Mouse (Mus musculus) heart, embryonic 15.5 days (tissue): ENCODE measurements around the gene Rnf24. TPM values are rescaled to one million over a fixed set of nuclear protein-coding genes. Genes with fewer than 3 reads are reported as not detected.

ENCODE experiments used
- ATAC-seq: fragments of 200-750 bp; cut with Nextera tagmentation; replicated peaks from 2 replicates; pipeline ENCODE4 v1.8.0; 2017; ENCODE audit warnings: low read depth, moderate TSS enrichment; ENCODE audit not compliant: insufficient number of reproducible peaks, insufficient read depth, low FRiP score
- H3K27ac ChIP-seq: fragments of 300-500 bp; sonication (generic); 2 replicates; pipeline ENCODE4 v1.5.1; 2015; ENCODE audit warnings: mild to moderate bottlenecking, inconsistent platforms
- H3K27me3 ChIP-seq: fragments of 300-500 bp; sonication (generic); 2 replicates; pipeline ENCODE4 v1.6.1; 2015; ENCODE audit warnings: inconsistent platforms
- H3K36me3 ChIP-seq: fragments of 300-500 bp; sonication (generic); 2 replicates; pipeline ENCODE4 v1.6.1; 2015; ENCODE audit warnings: mild to moderate bottlenecking, inconsistent platforms
- H3K4me1 ChIP-seq: fragments of 300-500 bp; sonication (generic); replicated peaks from 2 replicates; pipeline ENCODE4 v1.6.1; 2015; ENCODE audit warnings: inconsistent platforms
- H3K4me2 ChIP-seq: fragments of 300-500 bp; sonication (generic); 2 replicates; pipeline ENCODE4 v1.6.1; 2015; ENCODE audit warnings: inconsistent platforms, mild to moderate bottlenecking, moderate library complexity
- H3K4me3 ChIP-seq: fragments of 300-500 bp; sonication (generic); 2 replicates; pipeline ENCODE4 v1.5.1; 2015; ENCODE audit warnings: mild to moderate bottlenecking, inconsistent platforms
- H3K9ac ChIP-seq: fragments of 300-500 bp; sonication (generic); 2 replicates; pipeline ENCODE4 v1.6.1; 2015; ENCODE audit warnings: mild to moderate bottlenecking, inconsistent platforms
- H3K9me3 ChIP-seq: fragments of 300-500 bp; sonication (generic); replicated peaks from 2 replicates; pipeline ENCODE4 v1.6.1; 2016; ENCODE audit warnings: inconsistent platforms
- WGBS: fragments of 180-500 bp; shearing (Covaris S2); methylation state at CpG from one replicate; pipeline ENCODE4 v1.1.7; 2015; ENCODE audit warnings: mixed read lengths; 5-methylcytosine and 5-hydroxymethylcytosine counted together
- polyA plus RNA-seq: library from polyadenylated mRNA; unstranded; fragments of >200 nt; fragmentation: Nextera tagmentation; extraction: Ambion mirVana; gene quantifications from 2 replicates; pipeline ENCODE4 v1.2.1, GENCODE M21; 2015

Gene Rnf24
- polyA plus RNA-seq, result 2.0 and 2.3 TPM in 2 replicates

GRCm38 (mm10) chr2:131352747-131353563 is at the start of gene Rnf24:
Gene Rnf24, minus strand, starts transcription at chr2:131352892.
- peak; percentile 98 for ATAC-seq
- no peaks in the 10 kb centered on the region for H3K9me3 ChIP-seq
- peak within 1 kb of the TSS; percentile 81 for H3K27ac ChIP-seq
- peaks cover 20% of the 10 kb centered on the region for H3K4me1 ChIP-seq
- no peaks in the 10 kb centered on the region for H3K27me3 ChIP-seq
- under 1% methylated on average over 51 of the region's 54 CpGs for WGBS
- peak within 1 kb of the TSS; percentile 85 for H3K4me3 ChIP-seq
- H3K9ac ChIP-seq, result peak within 1 kb of the TSS; percentile 92
- H3K36me3 ChIP-seq, result no peaks in the 10 kb centered on the region
- H3K4me2 ChIP-seq, result peak within 1 kb of the TSS; percentile 89

GRCm38 (mm10) chr2:131401794-131402495 is 49.3 kb upstream of the Rnf24 start:
- 34% methylated on average over 8 of the region's 8 CpGs for WGBS
- Histone ChIP-seq H3K36me3 (no peaks in the 10 kb centered on the region), H3K4me2 (no peak overlapping the region), H3K4me1 (peaks cover 6% of the 10 kb centered on the region; the same call in 1 of the 2 replicates), H3K9ac (no peak overlapping the region), H3K9me3 (no peaks in the 10 kb centered on the region), H3K4me3 (no peak overlapping the region), H3K27ac (peak overlapping the region; percentile 63), H3K27me3 (no peaks in the 10 kb centered on the region)
- peak; percentile 80 for ATAC-seq

GRCm38 (mm10) chr2:131400846-131401245 is 48.2 kb upstream of the Rnf24 start:
- Histone ChIP-seq H3K4me2 (no peak overlapping the region), H3K27ac (no peak overlapping the region)

GRCm38 (mm10) chr2:131397323-131397848 is 44.7 kb upstream of the Rnf24 start:
- H3K4me1 ChIP-seq, result peaks cover 12% of the 10 kb centered on the region
- ATAC-seq, result no peak
- 77% methylated on average over 5 of the region's 5 CpGs for WGBS
- H3K27ac ChIP-seq, result no peak overlapping the region
- no peak overlapping the region for H3K4me2 ChIP-seq
- H3K9ac ChIP-seq, result no peak overlapping the region
- no peaks in the 10 kb centered on the region for H3K36me3 ChIP-seq
- H3K4me3 ChIP-seq, result no peak overlapping the region
- no peaks in the 10 kb centered on the region for H3K27me3 ChIP-seq
- no peaks in the 10 kb centered on the region for H3K9me3 ChIP-seq

More at GRCm38 (mm10) chr2:131400846-131401245, 48.2 kb upstream of the Rnf24 start:
- H3K9ac ChIP-seq, result no peak overlapping the region
- 74% methylated on average over 2 of the region's 2 CpGs for WGBS
- H3K4me3 ChIP-seq, result no peak overlapping the region
- H3K36me3 ChIP-seq, result no peaks in the 10 kb centered on the region
- ATAC-seq, result no peak
- no peaks in the 10 kb centered on the region for H3K9me3 ChIP-seq
- H3K4me1 ChIP-seq, result peaks cover 6% of the 10 kb centered on the region; the same call in 1 of the 2 replicates
- H3K27me3 ChIP-seq, result no peaks in the 10 kb centered on the region

- no peak for ATAC-seq
- Histone ChIP-seq H3K36me3 (no peaks in the 10 kb centered on the region), H3K27me3 (no peaks in the 10 kb centered on the region), H3K4me1 (no peaks in the 10 kb centered on the region), H3K9me3 (no peaks in the 10 kb centered on the region), H3K9ac (no peak overlapping the region), H3K4me3 (no peak overlapping the region), H3K4me2 (no peak overlapping the region), H3K27ac (no peak overlapping the region)
- WGBS, result 77% methylated on average over 10 of the region's 10 CpGs
These were observed 33.8 kb upstream of the Rnf24 start for GRCm38 (mm10) chr2:131386350-131386962.

GRCm38 (mm10) chr2:131385176-131385575 is 32.5 kb upstream of the Rnf24 start:
- H3K4me2 ChIP-seq, result no peak overlapping the region
- H3K36me3 ChIP-seq, result no peaks in the 10 kb centered on the region
- no peak overlapping the region for H3K4me3 ChIP-seq
- WGBS, result 84% methylated on average over 4 of the region's 4 CpGs
- ATAC-seq, result no peak
- H3K9ac ChIP-seq, result no peak overlapping the region
- H3K4me1 ChIP-seq, result no peaks in the 10 kb centered on the region
- H3K27me3 ChIP-seq, result no peaks in the 10 kb centered on the region
- no peaks in the 10 kb centered on the region for H3K9me3 ChIP-seq
- H3K27ac ChIP-seq, result no peak overlapping the region

GRCm38 (mm10) chr2:131379541-131379940 is 26.8 kb upstream of the Rnf24 start:
- H3K9me3 ChIP-seq, result no peaks in the 10 kb centered on the region
- no peak overlapping the region for H3K4me3 ChIP-seq
- H3K4me1 ChIP-seq, result peaks cover 3% of the 10 kb centered on the region; the same call in 1 of the 2 replicates
- no peak overlapping the region for H3K4me2 ChIP-seq
- H3K36me3 ChIP-seq, result no peaks in the 10 kb centered on the region
- no peak for ATAC-seq
- 58% methylated on average over 3 of the region's 3 CpGs for WGBS
- H3K27me3 ChIP-seq, result no peaks in the 10 kb centered on the region
- no peak overlapping the region for H3K9ac ChIP-seq
- H3K27ac ChIP-seq, result no peak overlapping the region

- peaks cover 3% of the 10 kb centered on the region; the same call in 1 of the 2 replicates for H3K4me1 ChIP-seq
These were observed 26.2 kb upstream of the Rnf24 start for GRCm38 (mm10) chr2:131378872-131379271.

GRCm38 (mm10) chr2:131377055-131377454 is 24.4 kb upstream of the Rnf24 start:
- Histone ChIP-seq H3K9me3 (no peaks in the 10 kb centered on the region), H3K9ac (no peak overlapping the region), H3K27me3 (no peaks in the 10 kb centered on the region), H3K27ac (no peak overlapping the region), H3K36me3 (no peaks in the 10 kb centered on the region), H3K4me1 (peaks cover 3% of the 10 kb centered on the region; the same call in 1 of the 2 replicates), H3K4me2 (no peak overlapping the region), H3K4me3 (no peak overlapping the region)
- ATAC-seq, result no peak
- 52% methylated on average over 6 of the region's 6 CpGs for WGBS

More at GRCm38 (mm10) chr2:131378872-131379271, 26.2 kb upstream of the Rnf24 start:
- Histone ChIP-seq H3K9me3 (no peaks in the 10 kb centered on the region), H3K4me3 (no peak overlapping the region), H3K9ac (no peak overlapping the region), H3K4me2 (no peak overlapping the region), H3K27ac (no peak overlapping the region), H3K27me3 (no peaks in the 10 kb centered on the region), H3K36me3 (no peaks in the 10 kb centered on the region)
- ATAC-seq, result no peak
- WGBS, result 90% methylated on average over 5 of the region's 5 CpGs

GRCm38 (mm10) chr2:131373656-131374055 is 21.0 kb upstream of the Rnf24 start:
- Histone ChIP-seq H3K36me3 (no peaks in the 10 kb centered on the region), H3K4me2 (no peak overlapping the region), H3K27me3 (no peaks in the 10 kb centered on the region), H3K4me3 (no peak overlapping the region), H3K4me1 (peaks cover 3% of the 10 kb centered on the region; the same call in 1 of the 2 replicates), H3K9ac (no peak overlapping the region), H3K27ac (no peak overlapping the region), H3K9me3 (no peaks in the 10 kb centered on the region)
- 84% methylated on average over 6 of the region's 6 CpGs for WGBS
- ATAC-seq, result no peak
